Mouse (Mus musculus) embryonic fibroblast, embryonic 13.5 days (primary cell): ENCODE measurements around the gene Dcaf11. TPM values are rescaled to one million over a fixed set of nuclear protein-coding genes. Genes with fewer than 3 reads are reported as not detected.

Source experiments
- H3K27ac ChIP-seq: 2 replicates; pipeline ENCODE4 v1.5.1; 2012; ENCODE audit warnings: low read length, control low read depth, inconsistent platforms; ENCODE audit not compliant: insufficient read depth
- H3K4me1 ChIP-seq: 2 replicates; pipeline ENCODE4 v1.6.1; 2011; ENCODE audit warnings: low read length; ENCODE audit not compliant: control insufficient read depth, insufficient read depth
- H3K4me3 ChIP-seq: 2 replicates; pipeline ENCODE4 v1.5.1; 2011; ENCODE audit warnings: mild to moderate bottlenecking, control low read depth, low read length; ENCODE audit not compliant: insufficient read depth
- CTCF ChIP-seq: IDR thresholded peaks from 2 replicates; pipeline ENCODE4 v1.5.1; 2011; ENCODE audit warnings: mild to moderate bottlenecking, control low read depth, low read length, moderate library complexity, borderline replicate concordance; ENCODE audit not compliant: insufficient read depth
- POLR2A ChIP-seq: IDR thresholded peaks from 2 replicates; pipeline ENCODE4 v1.6.1; 2011; ENCODE audit warnings: low read depth, mild to moderate bottlenecking, control low read depth, low read length, moderate library complexity
- polyA plus RNA-seq: library from polyadenylated mRNA; stranded (reverse); fragments of >200 nt; gene quantifications from 2 replicates; pipeline ENCODE4 v1.2.4, GENCODE M21; 2011; ENCODE audit warnings: low read depth; ENCODE audit not compliant: missing spikeins, insufficient read length

Dcaf11 gene
- polyA plus RNA-seq, 1 experiment = 19.4 TPM

GRCm38 (mm10) chr14:55591331-55591891 is 31.6 kb downstream of the Dcaf11 start, which contains the start of gene Rnf31:
Rnf31 (plus strand) TSS chr14:55591708.
- peak within 1 kb of the TSS; percentile 96 for H3K4me3 ChIP-seq
- 0 out of 2 replicates have a peak, but pooled peaks cover 4% of the 10 kb centered on the region for H3K4me1 ChIP-seq
- TF ChIP-seq CTCF = no peak
- peak; percentile 71 for TF ChIP-seq POLR2A
- peak within 1 kb of the TSS; percentile 92 for H3K27ac ChIP-seq

DNA sequence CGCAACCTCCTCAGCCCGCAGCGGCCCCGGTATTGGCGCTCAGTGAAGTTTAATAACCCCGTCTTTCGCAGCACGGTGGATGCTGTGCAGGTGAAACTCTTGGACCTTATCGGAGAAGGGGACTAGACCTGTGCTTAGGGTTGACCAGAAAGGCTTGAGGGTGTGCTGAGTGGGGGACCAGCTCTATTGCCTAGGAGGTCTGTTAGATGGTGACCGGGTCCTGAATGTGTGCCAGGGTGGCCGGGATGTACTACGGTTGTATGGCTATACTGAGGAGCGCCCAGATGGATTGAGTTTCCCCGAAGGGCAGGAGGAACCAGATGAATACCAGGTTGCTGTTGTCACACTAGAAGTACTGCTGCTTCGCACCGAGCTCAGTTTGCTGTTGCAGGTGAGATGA is 32.4 kb downstream of the Dcaf11 start:
- Histone ChIP-seq H3K4me3 (peak overlapping the region; percentile 78), H3K4me1 (0 out of 2 replicates have a peak, but pooled peaks cover 4% of the 10 kb centered on the region), H3K27ac (no peak overlapping the region)
- TF ChIP-seq CTCF = no peak
- TF ChIP-seq POLR2A = no peak

DNA sequence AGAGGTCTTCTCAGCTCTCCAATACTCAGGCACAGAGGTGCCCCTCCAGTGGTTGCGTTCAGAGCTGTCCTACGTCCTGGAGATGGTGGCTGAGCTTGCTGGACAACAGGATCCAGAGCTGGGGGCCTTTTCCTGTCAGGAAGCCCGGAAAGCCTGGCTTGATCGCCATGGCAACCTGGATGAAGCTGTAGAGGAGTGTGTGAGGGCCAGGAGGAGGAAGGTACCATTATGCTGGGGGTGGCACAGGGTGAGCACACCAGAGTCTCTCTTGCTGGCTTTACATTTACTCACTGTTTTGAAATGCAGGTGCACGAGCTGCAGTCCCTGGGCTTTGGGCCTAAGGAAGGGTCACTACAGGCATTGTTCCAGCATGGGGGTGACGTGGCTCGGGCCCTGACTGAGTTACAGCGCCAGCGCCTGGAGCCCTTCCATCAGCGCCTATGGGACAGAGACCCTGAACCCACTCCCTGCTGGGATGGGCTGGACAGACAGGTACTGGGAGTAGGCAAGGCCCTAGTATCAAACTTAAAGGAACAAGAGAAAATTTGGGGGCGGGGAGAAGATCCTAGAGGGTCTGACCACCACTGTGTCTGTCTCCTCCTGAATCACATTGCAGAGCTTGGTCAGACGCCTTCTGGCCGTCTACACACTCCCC is 36.4 kb downstream of the Dcaf11 start:
- Histone ChIP-seq H3K4me1 (no peaks in the 10 kb centered on the region), H3K4me3 (no peak overlapping the region), H3K27ac (no peak overlapping the region)
- TF ChIP-seq CTCF (no peak), POLR2A (no peak)

DNA sequence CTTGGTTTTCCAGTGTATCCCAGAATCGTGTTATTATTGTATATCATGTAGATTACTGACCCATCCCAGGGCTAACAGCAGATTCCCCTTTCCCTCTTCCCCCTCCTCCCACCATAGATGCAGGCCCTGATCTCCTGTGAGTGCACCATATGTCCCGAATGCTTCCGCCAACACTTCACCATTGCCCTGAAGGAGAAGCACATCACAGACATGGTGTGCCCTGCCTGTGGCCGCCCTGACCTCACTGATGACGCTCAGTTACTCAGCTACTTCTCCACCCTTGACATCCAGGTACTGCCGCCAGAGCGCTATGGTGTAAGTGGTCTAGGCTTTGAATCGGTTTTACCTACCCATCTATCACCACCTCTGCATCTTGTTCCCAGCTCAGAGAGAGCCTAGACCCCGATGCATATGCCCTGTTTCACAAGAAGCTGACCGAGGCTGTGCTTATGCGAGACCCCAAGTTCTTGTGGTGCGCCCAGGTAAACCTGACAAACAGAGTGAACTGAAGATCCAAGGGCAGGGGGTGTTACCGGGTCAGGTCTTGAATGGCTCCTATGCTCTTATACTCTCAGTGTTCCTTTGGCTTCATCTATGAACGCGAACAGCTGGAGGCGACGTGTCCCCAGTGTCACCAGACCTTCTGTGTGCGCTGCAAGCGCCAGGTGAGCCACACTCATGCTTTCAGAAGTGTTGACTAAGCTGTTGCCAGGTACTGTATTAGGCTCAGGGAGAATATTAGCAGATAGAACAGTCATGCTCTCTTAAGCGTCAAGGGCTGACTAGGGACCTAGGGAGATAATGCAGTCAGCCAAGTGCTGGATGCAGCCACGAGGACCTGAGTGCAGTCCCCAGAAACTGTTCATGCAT is 39.0 kb downstream of the Dcaf11 start:
- H3K27ac ChIP-seq = no peak overlapping the region
- H3K4me3 ChIP-seq = no peak overlapping the region
- no peaks in the 10 kb centered on the region for H3K4me1 ChIP-seq
- TF ChIP-seq POLR2A = no peak

DNA sequence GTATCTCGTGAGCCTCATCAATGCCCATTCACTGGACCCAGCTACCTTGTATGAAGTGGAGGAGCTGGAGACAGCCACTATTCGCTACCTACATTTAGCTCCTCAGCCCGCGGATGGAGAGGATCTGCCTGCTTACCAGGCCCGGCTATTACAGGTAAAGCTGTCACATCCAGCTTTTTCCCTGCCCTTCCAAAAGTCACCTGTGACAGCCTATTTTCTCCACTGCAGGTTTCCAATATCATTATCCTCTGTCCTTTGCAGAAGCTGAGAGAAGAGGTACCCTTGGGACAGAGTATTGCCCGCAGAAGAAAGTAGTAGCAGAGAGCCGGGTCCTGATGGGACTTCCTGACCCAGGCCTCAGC is 43.4 kb downstream of the Dcaf11 start, which contains the start of gene Irf9:
Gene Irf9 (plus strand): TSS at position 301 of the 362 bp plus-strand sequence.
- TF ChIP-seq CTCF (no peak), POLR2A (no peak)
- Histone ChIP-seq H3K27ac (peak within 1 kb of the TSS; percentile 76), H3K4me1 (no peaks in the 10 kb centered on the region), H3K4me3 (peak within 1 kb of the TSS; percentile 57)

- H3K27ac ChIP-seq = peak overlapping the region; percentile 76
- H3K4me1 ChIP-seq = no peaks in the 10 kb centered on the region
- H3K4me3 ChIP-seq = peak overlapping the region; percentile 57
- TF ChIP-seq POLR2A (peak; percentile 70; the same call in 1 of the 2 replicates), CTCF (peak; percentile 86; the same call in 1 of the 2 replicates)
These were observed 44.1 kb downstream of the Dcaf11 start for GRCm38 (mm10) chr14:55603633-55604576.

DNA sequence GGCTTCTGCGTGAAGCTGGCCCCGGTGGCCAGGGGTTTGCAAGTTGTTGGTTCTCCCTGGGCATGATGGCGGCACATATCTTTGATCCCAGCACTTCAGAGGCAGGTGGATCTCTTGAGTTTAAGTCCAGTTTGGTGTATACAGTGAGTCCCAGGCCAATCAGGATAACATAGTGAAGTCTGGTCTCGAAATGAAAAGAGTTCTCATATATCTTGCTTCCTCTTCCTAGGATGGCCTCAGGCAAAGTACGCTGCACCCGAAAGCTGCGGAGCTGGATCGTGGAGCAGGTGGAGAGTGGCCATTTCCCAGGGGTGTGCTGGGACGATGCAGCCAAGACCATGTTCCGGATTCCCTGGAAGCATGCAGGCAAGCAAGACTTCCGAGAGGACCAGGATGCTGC is 45.0 kb downstream of the Dcaf11 start:
- H3K27ac ChIP-seq = no peak overlapping the region
- TF ChIP-seq CTCF (no peak), POLR2A (no peak; the same call in 1 of the 2 replicates)
- H3K4me3 ChIP-seq = 0 out of 2 replicates have a peak overlapping the region, but pooled peaks have one; percentile 57
- H3K4me1 ChIP-seq = no peaks in the 10 kb centered on the region

GRCm38 (mm10) chr14:55605743-55606459 is 46.1 kb downstream of the Dcaf11 start:
- no peak overlapping the region for H3K27ac ChIP-seq
- no peaks in the 10 kb centered on the region for H3K4me1 ChIP-seq
- no peak overlapping the region for H3K4me3 ChIP-seq
- TF ChIP-seq POLR2A = no peak
- no peak for TF ChIP-seq CTCF

- no peak for TF ChIP-seq POLR2A
- no peak for TF ChIP-seq CTCF
- Histone ChIP-seq H3K27ac (no peak overlapping the region), H3K4me3 (no peak overlapping the region), H3K4me1 (no peaks in the 10 kb centered on the region)
These were observed 48.5 kb downstream of the Dcaf11 start for GRCm38 (mm10) chr14:55608339-55608738.
